Comparison of ENCODE assay signal across 8 mouse cellular contexts in genomic region chr5:115403436-115404140, GRCm38 (mm10). TPM values are rescaled to one million over a fixed set of nuclear protein-coding genes. Genes with fewer than 3 reads are reported as not detected.
DNase-seq lines count a peak whose midpoint lies in the region; ATAC-seq and TF ChIP-seq lines count a peak whose summit lies in the region.

No protein-coding gene starts in this region.

- H3K4me3 ChIP-seq in kidney, postnatal 0 days (replicated peaks; ENCODE audit: low read depth, low read length), result 0 out of 2 replicates have a peak overlapping the region, but pooled peaks have one; percentile 5
- H3K4me3 ChIP-seq in embryonic facial prominence, embryonic 15.5 days (replicated peaks), result no peak overlapping the region; the same call in 1 of the 2 replicates
- peak overlapping the region; percentile 22; the same call in 1 of the 2 replicates for H3K4me3 ChIP-seq in limb, embryonic 14.5 days (replicated peaks; ENCODE audit: low read length)
- no peak overlapping the region for H3K4me3 ChIP-seq in stomach, embryonic 14.5 days (ENCODE audit: low read depth, low read length)

- no peaks in the 10 kb centered on the region for H3K27me3 ChIP-seq in kidney, postnatal 0 days (ENCODE audit: insufficient read depth, low read length)
- H3K27me3 ChIP-seq in embryonic facial prominence, embryonic 15.5 days, result no peaks in the 10 kb centered on the region
- no peaks in the 10 kb centered on the region for H3K27me3 ChIP-seq in limb, embryonic 14.5 days (ENCODE audit: control insufficient read depth, insufficient read depth, low read length)
- no peaks in the 10 kb centered on the region for H3K27me3 ChIP-seq in stomach, embryonic 14.5 days (ENCODE audit: control insufficient read depth, insufficient read depth, low read length)

- no peaks in the 10 kb centered on the region for H3K36me3 ChIP-seq in kidney, postnatal 0 days (ENCODE audit: insufficient read depth, low read length)
- H3K36me3 ChIP-seq in embryonic facial prominence, embryonic 15.5 days, result no peaks in the 10 kb centered on the region
- no peaks in the 10 kb centered on the region for H3K36me3 ChIP-seq in limb, embryonic 14.5 days (ENCODE audit: control insufficient read depth, insufficient read depth, low read length)
- H3K36me3 ChIP-seq in stomach, embryonic 14.5 days (ENCODE audit: control insufficient read depth, insufficient read depth, low read length), result no peaks in the 10 kb centered on the region

- WGBS in kidney, postnatal 0 days, result 24% methylated on average over 16 of the region's 17 CpGs
- WGBS in embryonic facial prominence, embryonic 15.5 days, result 22% methylated on average over 16 of the region's 17 CpGs
- 26% methylated on average over 16 of the region's 17 CpGs for WGBS in limb, embryonic 14.5 days
- 18% methylated on average over 17 of the region's 17 CpGs for WGBS in stomach, embryonic 14.5 days

- no peak for ATAC-seq in kidney, postnatal 0 days (replicated peaks; ENCODE audit: low FRiP score, low read depth)
- no peak for ATAC-seq in embryonic facial prominence, embryonic 15.5 days (ENCODE audit: insufficient number of reproducible peaks, low FRiP score, low TSS enrichment, low read depth)
- no peak for ATAC-seq in limb, embryonic 14.5 days (ENCODE audit: low FRiP score, low read depth)
- no peak for ATAC-seq in stomach, embryonic 14.5 days (ENCODE audit: insufficient number of reproducible peaks, insufficient read depth, low FRiP score, low read depth)

- TF ChIP-seq POLR2A in limb, embryonic 14.5 days (IDR thresholded peaks at IDR 0.05; ENCODE audit: borderline replicate concordance, extremely low read depth, insufficient read depth, insufficient read length), result no peak

- no peak overlapping the region for H3K27ac ChIP-seq in kidney, postnatal 0 days
- H3K27ac ChIP-seq in embryonic facial prominence, embryonic 15.5 days (replicated peaks), result no peak overlapping the region
- H3K27ac ChIP-seq in limb, embryonic 14.5 days (replicated peaks; ENCODE audit: low read depth, low read length), result no peak overlapping the region
- no peak overlapping the region for H3K27ac ChIP-seq in stomach, embryonic 14.5 days (ENCODE audit: low read length)

- H3K4me1 ChIP-seq in kidney, postnatal 0 days (replicated peaks; ENCODE audit: insufficient read depth, low read length), result no peaks in the 10 kb centered on the region
- H3K4me1 ChIP-seq in embryonic facial prominence, embryonic 15.5 days, result peaks cover 16% of the 10 kb centered on the region
- peaks cover 13% of the 10 kb centered on the region; the same call in 1 of the 2 replicates for H3K4me1 ChIP-seq in limb, embryonic 14.5 days (ENCODE audit: control insufficient read depth, insufficient read depth, low read length)
- H3K4me1 ChIP-seq in stomach, embryonic 14.5 days (ENCODE audit: control insufficient read depth, insufficient read depth, low read length), result 0 out of 2 replicates have a peak, but pooled peaks cover under 1% of the 10 kb centered on the region

- H3K4me2 ChIP-seq in kidney, postnatal 0 days (ENCODE audit: low read length), result peak overlapping the region; percentile 53
- peak overlapping the region; percentile 48 for H3K4me2 ChIP-seq in embryonic facial prominence, embryonic 15.5 days (replicated peaks)
- peak overlapping the region; percentile 52 for H3K4me2 ChIP-seq in limb, embryonic 14.5 days (replicated peaks; ENCODE audit: low read depth, low read length, severe bottlenecking)
- peak overlapping the region; percentile 32; the same call in 1 of the 2 replicates for H3K4me2 ChIP-seq in stomach, embryonic 14.5 days (replicated peaks; ENCODE audit: low read depth, low read length)

- TF ChIP-seq CTCF in kidney, postnatal 0 days (IDR thresholded peaks at IDR 0.05; ENCODE audit: low read depth), result no peak

- no peak for DNase-seq in kidney, postnatal 0 days (ENCODE audit: low spot score)
- DNase-seq in kidney, postnatal 14 days, result no peak
- DNase-seq in limb, embryonic 14.5 days (ENCODE audit: low spot score), result no peak
- no peak for DNase-seq in frontal cortex, postnatal 10 days (ENCODE audit: low spot score in 2 of 2)
- no peak for DNase-seq in spleen, postnatal 14 days (ENCODE audit: low spot score in 2 of 2)
- DNase-seq in layer of hippocampus, adult 11-12 months (ENCODE audit: low spot score), result no peak

- 0 out of 2 replicates have a peak overlapping the region, but pooled peaks have one; percentile 15 for H3K9ac ChIP-seq in kidney, postnatal 0 days (ENCODE audit: low read depth, low read length)
- no peak overlapping the region for H3K9ac ChIP-seq in embryonic facial prominence, embryonic 15.5 days
- H3K9ac ChIP-seq in limb, embryonic 14.5 days (ENCODE audit: low read depth, low read length, severe bottlenecking), result peak overlapping the region; percentile 47; the same call in 1 of the 2 replicates
- H3K9ac ChIP-seq in stomach, embryonic 14.5 days (replicated peaks; ENCODE audit: low read depth, low read length), result no peak overlapping the region; the same call in 1 of the 2 replicates

- no peaks in the 10 kb centered on the region for H3K9me3 ChIP-seq in kidney, postnatal 0 days (replicated peaks; ENCODE audit: low read length)
- no peaks in the 10 kb centered on the region for H3K9me3 ChIP-seq in embryonic facial prominence, embryonic 15.5 days (replicated peaks)
- no peaks in the 10 kb centered on the region for H3K9me3 ChIP-seq in limb, embryonic 14.5 days (ENCODE audit: control insufficient read depth, low read length)
- no peaks in the 10 kb centered on the region for H3K9me3 ChIP-seq in stomach, embryonic 14.5 days (ENCODE audit: control insufficient read depth, low read depth, low read length)

RNA-seq across cellular contexts. Expression of gene Msi1, which starts 25.8 kb away (rescaled TPM):
- polyA plus RNA-seq in kidney, postnatal 0 days (2015; fragmentation: Nextera tagmentation; extraction: Ambion mirVana), result 12.4 and 13.3 TPM in 2 replicates
- polyA plus RNA-seq in embryonic facial prominence, embryonic 15.5 days (2015; fragmentation: Nextera tagmentation; extraction: Ambion mirVana), result 14.1 and 19.1 TPM in 2 replicates
- 40.6 and 51.6 TPM in 2 replicates for polyA plus RNA-seq in limb, embryonic 14.5 days (2012; rRNA removed)
- 15.5 and 18.0 TPM in 2 replicates for polyA plus RNA-seq in limb, embryonic 14.5 days (2014; fragmentation: Nextera tagmentation; extraction: Ambion mirVana)
- polyA plus RNA-seq in stomach, embryonic 14.5 days (2014; fragmentation: Nextera tagmentation; extraction: Ambion mirVana), result 15.7 and 17.2 TPM in 2 replicates

RNA-seq across cellular contexts. Expression of gene Cox6a1, which starts 54.8 kb away (rescaled TPM):
- polyA plus RNA-seq in kidney, postnatal 0 days (2015; fragmentation: Nextera tagmentation; extraction: Ambion mirVana), result 1,591 and 1,635 TPM in 2 replicates
- polyA plus RNA-seq in embryonic facial prominence, embryonic 15.5 days (2015; fragmentation: Nextera tagmentation; extraction: Ambion mirVana), result 850 and 892 TPM in 2 replicates
- polyA plus RNA-seq in limb, embryonic 14.5 days (2012; rRNA removed), result 902 and 1,086 TPM in 2 replicates
- 766 and 836 TPM in 2 replicates for polyA plus RNA-seq in limb, embryonic 14.5 days (2014; fragmentation: Nextera tagmentation; extraction: Ambion mirVana)
- 898 and 932 TPM in 2 replicates for polyA plus RNA-seq in stomach, embryonic 14.5 days (2014; fragmentation: Nextera tagmentation; extraction: Ambion mirVana)

Comparison
In these comparisons a context has a peak if more than half of its experiments do, and no peak if none do; other contexts are left out.
1. H3K4me3 ChIP-seq: peak in kidney, postnatal 0 days (single experiment) and limb, embryonic 14.5 days (single experiment); none in embryonic facial prominence, embryonic 15.5 days (single experiment) and stomach, embryonic 14.5 days (single experiment).
2. H3K9ac ChIP-seq: peak in kidney, postnatal 0 days (single experiment) and limb, embryonic 14.5 days (single experiment); none in embryonic facial prominence, embryonic 15.5 days (single experiment) and stomach, embryonic 14.5 days (single experiment).
3. Peak in every context shown above with its lines, with median percentiles within 50 percentile points of each other: H3K4me2 ChIP-seq.